Mouse (Mus musculus): ENCODE data around the gene Ilvbl. TPM values are rescaled to one million over a fixed set of nuclear protein-coding genes. Genes with fewer than 3 reads are reported as not detected.

Gene Ilvbl
- polyA plus RNA-seq, 1 experiment from 2014 or later = 52.3 TPM

DNA sequence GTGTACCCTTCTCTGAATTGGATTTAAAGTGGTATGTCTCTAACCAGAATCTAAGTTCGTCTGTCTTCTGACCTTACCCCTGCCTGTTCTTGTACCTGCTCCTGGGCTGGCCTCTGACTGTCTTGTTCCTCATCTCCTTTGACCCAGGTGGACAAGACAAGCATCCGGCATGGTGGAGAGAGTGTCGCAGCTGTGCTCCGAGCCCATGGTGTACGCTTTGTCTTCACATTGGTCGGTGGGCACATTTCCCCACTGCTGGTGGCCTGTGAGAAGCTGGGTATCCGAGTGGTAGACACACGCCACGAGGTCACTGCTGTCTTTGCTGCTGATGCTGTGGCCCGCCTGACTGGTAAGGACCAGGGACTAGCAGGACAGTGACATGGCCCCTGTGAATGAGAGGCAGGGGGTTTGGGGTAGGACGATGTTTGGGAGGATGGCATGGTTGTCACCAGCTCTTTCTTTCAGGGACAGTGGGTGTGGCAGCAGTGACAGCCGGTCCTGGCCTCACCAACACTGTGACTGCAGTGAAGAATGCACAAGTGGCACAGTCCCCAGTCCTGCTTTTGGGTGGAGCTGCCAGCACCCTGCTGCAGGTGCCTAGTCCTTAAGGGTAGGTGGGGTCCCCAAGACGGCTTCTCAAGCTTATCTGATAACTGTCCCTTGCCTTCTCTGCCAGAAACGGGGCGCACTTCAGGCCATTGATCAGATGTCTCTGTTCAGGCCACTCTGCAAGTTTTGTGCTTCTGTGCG, 2.5 kb downstream of the Ilvbl start:
- no peak overlapping the region for H3K9ac ChIP-seq
- no peak overlapping the region for H3K4me3 ChIP-seq
- H3K36me3 ChIP-seq = peaks cover 47% of the 10 kb centered on the region
- H3K4me2 ChIP-seq = no peak overlapping the region
- H3K4me1 ChIP-seq (replicated peaks) = peaks cover 16% of the 10 kb centered on the region
- ATAC-seq (ENCODE audit: low read depth) = no peak
- WGBS = 92% methylated on average over 16 of the region's 16 CpGs
- H3K27me3 ChIP-seq = no peaks in the 10 kb centered on the region
- no peaks in the 10 kb centered on the region for H3K9me3 ChIP-seq
- no peak overlapping the region for H3K27ac ChIP-seq (replicated peaks)

DNA sequence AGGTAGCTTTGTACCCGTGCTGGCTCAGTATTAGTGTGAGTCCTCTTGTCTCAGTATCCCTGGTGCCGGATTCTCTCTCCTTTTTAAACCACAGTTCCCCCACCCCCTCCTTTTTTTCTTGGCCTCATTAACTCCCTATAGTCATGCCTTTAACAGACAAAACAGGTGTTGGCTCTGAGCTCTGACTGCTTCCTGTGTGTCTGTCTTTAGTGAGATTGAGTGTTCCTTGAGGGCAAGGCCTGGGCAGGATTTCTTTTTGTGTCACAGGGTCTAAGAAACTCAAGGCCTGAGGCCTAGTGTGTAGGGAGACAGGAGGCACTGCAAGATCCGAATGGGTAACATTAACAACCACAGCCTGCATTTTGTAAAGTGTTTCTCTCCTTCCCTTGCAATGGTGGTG, 4.1 kb downstream of the Ilvbl start:
- 64% methylated on average over 3 of the region's 3 CpGs for WGBS
- no peak overlapping the region for H3K9ac ChIP-seq
- no peak overlapping the region for H3K27ac ChIP-seq (replicated peaks)
- H3K36me3 ChIP-seq = peaks cover 60% of the 10 kb centered on the region
- ATAC-seq (ENCODE audit: low read depth) = no peak
- H3K4me2 ChIP-seq = no peak overlapping the region
- H3K4me3 ChIP-seq = no peak overlapping the region
- no peaks in the 10 kb centered on the region for H3K9me3 ChIP-seq
- peaks cover 16% of the 10 kb centered on the region for H3K4me1 ChIP-seq (replicated peaks)
- H3K27me3 ChIP-seq = no peaks in the 10 kb centered on the region

DNA sequence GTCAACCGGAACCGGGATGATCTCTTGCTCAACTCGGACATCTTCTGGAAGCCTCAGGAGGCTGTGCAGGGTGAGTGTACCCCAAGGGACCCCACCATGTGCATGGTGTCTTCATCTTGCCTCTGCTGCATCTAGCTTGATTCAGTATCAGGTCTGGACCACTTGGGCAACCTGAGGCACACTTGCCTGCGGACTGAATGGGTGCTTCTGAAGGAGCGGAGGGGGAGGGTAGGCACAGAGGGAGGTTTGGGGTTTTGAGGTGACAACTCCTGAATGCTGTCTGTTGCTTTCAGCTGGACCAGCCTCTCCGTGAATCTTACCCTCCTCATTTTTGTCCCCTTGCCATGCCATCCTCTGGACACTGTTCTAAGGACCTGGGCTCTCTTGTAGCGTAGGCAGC, 7.0 kb downstream of the Ilvbl start:
- H3K4me2 ChIP-seq = no peak overlapping the region
- H3K9ac ChIP-seq = no peak overlapping the region
- H3K36me3 ChIP-seq = peaks cover 89% of the 10 kb centered on the region
- no peak overlapping the region for H3K27ac ChIP-seq (replicated peaks)
- WGBS = 91% methylated on average over 7 of the region's 7 CpGs
- no peak for ATAC-seq (ENCODE audit: low read depth)
- no peaks in the 10 kb centered on the region for H3K9me3 ChIP-seq
- peaks cover under 1% of the 10 kb centered on the region; the same call in 1 of the 2 replicates for H3K4me1 ChIP-seq (replicated peaks)
- no peak overlapping the region for H3K4me3 ChIP-seq
- no peaks in the 10 kb centered on the region for H3K27me3 ChIP-seq

DNA sequence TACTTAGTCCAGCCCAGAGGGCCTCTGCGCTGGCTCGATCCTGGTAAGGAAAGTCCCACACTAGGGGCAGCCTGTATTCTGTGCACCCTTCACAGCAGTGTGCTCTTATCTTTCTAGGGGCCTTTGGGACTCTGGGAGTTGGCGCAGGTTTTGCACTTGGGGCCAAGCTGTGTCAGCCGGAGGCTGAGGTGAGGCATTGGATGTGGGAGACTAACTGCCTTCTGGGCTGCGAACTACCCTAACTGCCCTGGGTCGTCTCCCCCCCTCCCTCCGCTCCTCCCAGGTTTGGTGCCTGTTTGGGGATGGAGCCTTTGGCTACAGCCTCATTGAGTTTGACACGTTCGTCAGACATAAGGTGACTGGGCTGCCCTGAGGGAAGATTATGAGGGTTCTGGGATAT, 9.2 kb downstream of the Ilvbl start:
- Histone ChIP-seq H3K4me2 (no peak overlapping the region), H3K4me3 (no peak overlapping the region), H3K9me3 (no peaks in the 10 kb centered on the region), H3K36me3 (peaks cover 90% of the 10 kb centered on the region), H3K27ac (replicated peaks) (no peak overlapping the region), H3K4me1 (replicated peaks) (no peaks in the 10 kb centered on the region), H3K9ac (no peak overlapping the region), H3K27me3 (no peaks in the 10 kb centered on the region)
- WGBS = 74% methylated on average over 9 of the region's 9 CpGs
- ATAC-seq (ENCODE audit: low read depth) = no peak

DNA sequence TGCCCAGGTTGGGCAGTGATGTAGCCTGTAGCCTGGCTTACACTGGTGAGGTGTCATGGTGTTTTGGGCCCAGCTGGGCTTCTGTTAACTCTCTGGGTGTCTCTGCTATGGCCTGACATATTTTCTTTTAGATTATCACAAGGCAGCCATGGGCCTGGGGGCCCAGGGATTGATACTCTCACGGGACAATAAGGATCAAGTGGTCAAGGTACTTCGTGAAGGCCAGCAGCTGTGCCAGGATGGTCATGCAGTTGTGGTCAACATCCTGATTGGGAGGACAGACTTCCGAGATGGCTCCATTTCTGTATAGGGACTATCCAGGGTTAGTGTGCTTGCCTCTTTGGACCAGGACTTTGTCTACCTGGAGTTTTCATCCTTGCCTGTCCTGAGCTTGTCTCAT, 9.8 kb downstream of the Ilvbl start:
- WGBS = 86% methylated on average over 3 of the region's 3 CpGs

DNA sequence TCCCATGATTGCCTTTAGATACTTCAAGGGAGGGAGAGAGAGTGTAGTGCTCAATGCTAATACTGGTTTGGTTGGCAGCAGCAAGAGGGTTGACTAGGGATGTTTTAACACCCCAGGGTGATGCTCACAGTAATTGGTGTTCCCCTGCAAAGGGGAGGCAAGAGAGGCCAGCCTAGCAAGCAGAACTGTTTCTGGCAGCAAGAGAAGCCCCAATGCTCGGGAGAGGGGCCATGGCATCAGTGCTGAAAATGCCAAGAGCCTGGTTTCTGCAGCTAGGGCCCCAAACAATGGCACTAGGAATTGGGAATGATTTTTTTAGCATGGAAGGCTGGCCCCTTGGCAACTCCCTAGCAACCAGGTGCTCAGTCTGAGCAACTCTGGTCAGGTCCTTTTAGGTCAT, 10.8 kb downstream of the Ilvbl start:
- Histone ChIP-seq H3K9ac (no peak overlapping the region), H3K9me3 (no peaks in the 10 kb centered on the region), H3K4me3 (no peak overlapping the region), H3K27me3 (no peaks in the 10 kb centered on the region), H3K27ac (replicated peaks) (no peak overlapping the region), H3K4me1 (replicated peaks) (0 out of 2 replicates have a peak, but pooled peaks cover under 1% of the 10 kb centered on the region), H3K36me3 (peaks cover 87% of the 10 kb centered on the region), H3K4me2 (no peak overlapping the region)
- 86% methylated on average over 1 of the region's 1 CpGs for WGBS
- ATAC-seq (ENCODE audit: low read depth) = no peak

More for the DNA sequence above, 9.8 kb downstream of the Ilvbl start:
- no peak overlapping the region for H3K27ac ChIP-seq (replicated peaks)
- peaks cover 90% of the 10 kb centered on the region for H3K36me3 ChIP-seq
- no peak overlapping the region for H3K4me2 ChIP-seq
- H3K9me3 ChIP-seq = no peaks in the 10 kb centered on the region
- H3K4me1 ChIP-seq (replicated peaks) = no peaks in the 10 kb centered on the region
- no peak overlapping the region for H3K9ac ChIP-seq
- no peak for ATAC-seq (ENCODE audit: low read depth)
- no peak overlapping the region for H3K4me3 ChIP-seq
- no peaks in the 10 kb centered on the region for H3K27me3 ChIP-seq

DNA sequence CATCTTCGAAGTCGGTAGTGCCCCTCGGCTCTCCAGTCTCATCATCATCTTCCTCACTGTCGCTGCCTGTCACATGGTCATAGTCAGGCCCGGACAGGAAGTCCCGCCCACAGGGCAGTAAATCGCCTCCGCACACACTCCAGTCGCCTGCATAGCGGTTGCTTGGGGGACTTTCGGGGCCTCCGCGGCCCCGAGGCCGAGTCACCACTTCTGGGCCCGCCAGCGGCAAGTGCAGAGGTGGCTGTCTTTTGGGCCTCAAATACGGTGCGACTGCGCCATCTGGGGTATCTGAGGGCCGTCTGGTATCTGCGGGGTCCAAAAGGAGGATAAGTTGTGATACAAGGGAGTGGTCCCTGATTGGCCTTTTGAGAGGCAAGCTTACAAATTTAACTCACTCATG, 11.5 kb downstream of the Ilvbl start:
- H3K4me3 ChIP-seq = no peak overlapping the region
- no peak overlapping the region for H3K27ac ChIP-seq (replicated peaks)
- H3K4me2 ChIP-seq = no peak overlapping the region
- H3K9me3 ChIP-seq = no peaks in the 10 kb centered on the region
- peaks cover 6% of the 10 kb centered on the region for H3K4me1 ChIP-seq (replicated peaks)
- no peak for ATAC-seq (ENCODE audit: low read depth)
- H3K27me3 ChIP-seq = no peaks in the 10 kb centered on the region
- 90% methylated on average over 22 of the region's 22 CpGs for WGBS
- H3K36me3 ChIP-seq = peaks cover 81% of the 10 kb centered on the region
- H3K9ac ChIP-seq = no peak overlapping the region

DNA sequence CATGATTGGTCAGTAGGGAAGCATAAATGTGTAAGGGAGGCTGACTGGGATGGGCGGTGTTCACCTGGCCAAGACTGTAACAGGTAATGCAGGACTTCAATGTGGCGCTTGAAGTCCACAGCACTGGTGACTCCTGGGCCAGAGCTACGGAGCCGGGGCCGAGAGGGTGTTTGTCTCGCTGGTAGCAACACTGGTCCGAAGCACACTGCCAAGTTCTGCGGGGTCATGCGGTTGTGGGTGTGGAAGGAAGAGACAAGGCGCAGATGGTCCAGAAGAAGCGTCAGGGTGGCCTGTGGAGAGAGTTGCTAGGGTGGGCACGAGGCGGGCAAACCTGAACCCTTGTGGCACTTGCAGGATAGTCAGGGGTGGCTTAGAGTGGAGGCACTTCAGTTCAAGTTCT, 11.9 kb downstream of the Ilvbl start:
- WGBS = 95% methylated on average over 13 of the region's 13 CpGs

DNA sequence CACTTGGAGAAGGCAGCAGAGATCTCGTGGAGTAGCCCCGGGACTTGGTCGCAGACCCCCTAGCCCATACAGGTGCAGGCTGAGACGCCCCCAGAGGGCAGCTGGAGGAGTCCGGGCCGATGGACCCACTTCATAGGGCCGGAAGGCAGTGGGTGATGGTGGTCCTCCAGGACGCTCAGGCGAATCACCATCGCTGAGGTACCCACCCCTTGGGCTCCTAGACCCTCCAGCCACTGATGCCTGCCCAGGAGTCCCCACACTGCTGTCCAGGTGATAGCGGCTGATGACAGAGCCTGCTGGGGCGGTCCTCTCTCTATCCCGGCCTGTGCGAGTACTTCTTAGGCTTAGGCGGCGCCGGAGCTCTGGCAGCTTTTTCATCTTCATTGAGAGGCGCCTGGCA, 15.1 kb downstream of the Ilvbl start:
- Histone ChIP-seq H3K27me3 (no peaks in the 10 kb centered on the region; the same call in 1 of the 2 replicates), H3K9me3 (no peaks in the 10 kb centered on the region), H3K27ac (replicated peaks) (no peak overlapping the region), H3K9ac (no peak overlapping the region), H3K4me2 (no peak overlapping the region), H3K4me3 (no peak overlapping the region), H3K36me3 (peaks cover 47% of the 10 kb centered on the region), H3K4me1 (replicated peaks) (peaks cover 21% of the 10 kb centered on the region)
- WGBS = 97% methylated on average over 18 of the region's 18 CpGs
- no peak for ATAC-seq (ENCODE audit: low read depth)

More for the DNA sequence above, 11.9 kb downstream of the Ilvbl start:
- Histone ChIP-seq H3K27me3 (no peaks in the 10 kb centered on the region), H3K9ac (no peak overlapping the region), H3K9me3 (no peaks in the 10 kb centered on the region), H3K4me1 (replicated peaks) (peaks cover 10% of the 10 kb centered on the region), H3K4me2 (no peak overlapping the region), H3K36me3 (peaks cover 77% of the 10 kb centered on the region), H3K4me3 (no peak overlapping the region), H3K27ac (replicated peaks) (no peak overlapping the region)
- no peak for ATAC-seq (ENCODE audit: low read depth)

DNA sequence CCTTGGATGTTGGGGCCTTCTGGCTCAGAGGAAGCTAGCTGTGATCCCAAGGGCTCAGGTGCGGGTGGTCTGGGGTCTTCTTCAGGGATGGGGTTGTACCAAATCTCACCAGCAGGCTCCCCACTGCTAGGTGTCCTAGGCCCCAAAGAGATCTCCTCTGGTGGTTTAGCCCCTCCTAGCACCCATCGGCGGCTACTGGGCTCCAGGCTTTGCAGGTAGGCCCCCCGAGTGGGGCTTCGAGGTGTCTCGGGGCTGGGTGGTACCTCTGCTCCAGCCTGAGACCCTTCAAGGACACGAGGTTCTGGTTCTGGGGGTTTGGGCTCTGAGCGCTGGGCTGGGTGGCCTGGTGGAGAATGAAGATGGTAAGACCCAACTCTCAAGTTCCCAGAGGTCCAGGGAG, 15.8 kb downstream of the Ilvbl start:
- no peak overlapping the region for H3K4me2 ChIP-seq
- no peaks in the 10 kb centered on the region for H3K9me3 ChIP-seq
- H3K27ac ChIP-seq (replicated peaks) = no peak overlapping the region
- 94% methylated on average over 8 of the region's 8 CpGs for WGBS
- H3K4me3 ChIP-seq = no peak overlapping the region
- H3K9ac ChIP-seq = no peak overlapping the region
- ATAC-seq (ENCODE audit: low read depth) = no peak
- no peaks in the 10 kb centered on the region; the same call in 1 of the 2 replicates for H3K27me3 ChIP-seq
- peaks cover 41% of the 10 kb centered on the region for H3K36me3 ChIP-seq
- peaks cover 21% of the 10 kb centered on the region for H3K4me1 ChIP-seq (replicated peaks)

DNA sequence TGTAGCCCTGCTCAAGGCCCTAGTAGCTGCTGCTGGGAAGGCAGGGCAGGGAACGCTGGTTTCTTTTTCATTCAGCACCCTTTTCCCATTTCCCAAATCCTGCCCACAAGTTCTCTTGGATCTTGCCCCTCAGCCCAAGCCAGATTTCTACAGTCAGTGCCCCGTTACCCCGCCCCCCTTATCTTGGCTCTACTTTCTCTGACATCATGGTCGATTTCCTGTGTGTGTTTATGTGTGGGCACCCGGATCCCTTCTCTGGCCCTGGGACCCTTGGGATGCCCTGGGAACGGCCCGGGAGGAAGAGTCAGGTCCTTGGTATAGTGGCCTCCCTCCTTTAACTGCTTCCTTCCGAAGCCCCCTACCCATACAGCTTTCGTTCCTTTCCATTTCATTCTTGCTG, 16.6 kb downstream of the Ilvbl start:
- peak overlapping the region; percentile 76 for H3K9ac ChIP-seq
- peak overlapping the region; percentile 53 for H3K4me3 ChIP-seq
- H3K36me3 ChIP-seq = peaks cover 32% of the 10 kb centered on the region
- H3K4me1 ChIP-seq (replicated peaks) = peaks cover 21% of the 10 kb centered on the region
- whole genome bisulfite sequencing = 52% methylated on average over 9 of the region's 9 CpGs
- peak overlapping the region; percentile 76 for H3K4me2 ChIP-seq
- H3K9me3 ChIP-seq = no peaks in the 10 kb centered on the region
- 0 out of 2 replicates have a peak overlapping the region, but pooled peaks have one; percentile 46 for H3K27ac ChIP-seq (replicated peaks)
- no peaks in the 10 kb centered on the region; the same call in 1 of the 2 replicates for H3K27me3 ChIP-seq
- no peak for ATAC-seq (ENCODE audit: low read depth)

DNA sequence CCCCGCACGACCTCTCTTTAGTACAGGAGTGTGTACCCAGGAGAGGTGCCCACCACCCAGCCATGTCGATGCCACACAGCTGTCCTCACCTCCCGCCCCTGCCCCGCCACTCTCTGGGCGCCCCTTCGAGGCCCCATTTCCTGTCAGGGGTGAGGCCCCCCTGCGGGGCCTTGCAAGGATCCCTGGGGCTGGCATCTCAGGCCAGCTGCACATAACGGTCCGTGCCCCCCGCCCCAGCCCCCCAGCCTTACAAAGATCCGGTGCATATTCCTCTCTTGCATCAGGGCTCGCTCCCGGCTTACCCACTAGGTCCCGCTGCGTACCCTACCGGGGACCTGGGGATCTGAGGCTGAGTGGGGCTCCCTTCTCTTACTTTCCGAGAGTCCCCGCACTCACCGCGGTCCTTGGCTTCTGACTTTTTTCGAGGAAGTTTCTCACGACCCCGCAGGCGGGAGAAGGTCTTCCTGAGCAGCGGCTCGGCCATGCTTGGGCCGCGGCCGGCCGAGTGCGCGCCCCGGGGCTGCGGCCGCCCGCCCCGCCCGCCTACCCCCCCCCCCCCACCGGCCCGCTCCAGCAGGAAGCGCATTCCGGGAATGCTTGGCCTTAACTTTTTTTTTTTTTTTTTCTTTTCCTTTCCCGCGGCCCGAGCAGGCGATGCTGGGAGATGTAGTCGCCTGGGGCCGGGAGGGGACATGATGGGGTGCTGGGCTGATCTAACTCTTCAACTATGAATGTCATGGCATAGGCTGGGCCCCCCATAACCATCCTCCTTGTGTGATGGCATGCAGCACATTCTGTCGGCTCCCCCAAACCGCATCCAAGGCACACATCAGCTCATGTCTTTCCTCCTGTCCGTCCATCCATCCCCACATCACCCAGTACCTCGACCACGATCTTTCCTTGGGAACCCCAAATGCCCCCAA, 17.5 kb downstream of the Ilvbl start, which contains the start of gene Syde1:
Gene Syde1, minus strand, starts transcription at position 559 of the 923 bp plus-strand sequence.
- Histone ChIP-seq H3K27ac (replicated peaks) (peak within 1 kb of the TSS; percentile 46; the same call in 1 of the 2 replicates), H3K9ac (peak within 1 kb of the TSS; percentile 76), H3K27me3 (no peaks in the 10 kb centered on the region; the same call in 1 of the 2 replicates), H3K4me3 (peak within 1 kb of the TSS; percentile 53), H3K9me3 (no peaks in the 10 kb centered on the region), H3K36me3 (peaks cover 25% of the 10 kb centered on the region), H3K4me2 (peak within 1 kb of the TSS; percentile 76), H3K4me1 (replicated peaks) (peaks cover 21% of the 10 kb centered on the region)
- peak; percentile 79 for ATAC-seq (ENCODE audit: low read depth)
- WGBS = 5% methylated on average over 52 of the region's 54 CpGs

All from neural tube, embryonic 13.5 days (tissue).